Mouse (Mus musculus) CH12.LX (cell line): Measurements from ENCODE around the gene Stambpl1. TPM values are rescaled to one million over a fixed set of nuclear protein-coding genes. Genes with fewer than 3 reads are reported as not detected.

ENCODE experiments used
- DNase-seq: peaks from one replicate; pipeline ENCODE4 v3.0.0-alpha.2; 2013; ENCODE audit errors: extremely low read depth
- H3K27ac ChIP-seq: 2 replicates; pipeline ENCODE4 v1.5.1; 2012; ENCODE audit warnings: low read depth, mild to moderate bottlenecking, control low read depth, moderate library complexity; ENCODE audit not compliant: insufficient read depth
- H3K27me3 ChIP-seq: replicated peaks from 2 replicates; pipeline ENCODE3; 2012; ENCODE audit warnings: inconsistent platforms
- H3K36me3 ChIP-seq, 2 experiments: replicated peaks in 1 of 2; 2 replicates each; pipeline versions ENCODE3 to v1.6.1; 2012; ENCODE audit warnings: inconsistent platforms in 1 of 2, low read length in 1 of 2, mild to moderate bottlenecking in 1 of 2, mixed read lengths in 1 of 2, moderate library complexity in 1 of 2; ENCODE audit not compliant: control insufficient read depth in 1 of 2, insufficient read depth in 1 of 2
- H3K4me1 ChIP-seq, 2 experiments: 2 replicates each; pipeline ENCODE4 v1.6.1; 2012; ENCODE audit warnings: inconsistent platforms in 1 of 2, moderate library complexity in 1 of 2; ENCODE audit not compliant: insufficient read depth in 2 of 2, control insufficient read depth in 1 of 2
- H3K4me2 ChIP-seq: 2 replicates; pipeline ENCODE4 v1.6.1; 2012; ENCODE audit warnings: low read depth, mild to moderate bottlenecking, control low read depth; ENCODE audit not compliant: poor library complexity, insufficient read depth, severe bottlenecking
- H3K4me3 ChIP-seq, 3 experiments: fragments of 150-350 bp in 1 of 3; sonication (generic) in 1 of 3; replicated peaks in 1 of 3; 2 replicates each; pipeline versions ENCODE3 to v1.5.1; 2011 to 2012; ENCODE audit warnings: low read depth in 2 of 3, low read length in 2 of 3, mild to moderate bottlenecking in 2 of 3, moderate library complexity in 2 of 3, control low read depth in 1 of 3, improper control_type of control experiment in 1 of 3, inconsistent platforms in 1 of 3, mixed read lengths in 1 of 3; ENCODE audit not compliant: poor library complexity in 1 of 3
- H3K79me2 ChIP-seq: replicated peaks from 2 replicates; pipeline ENCODE4 v1.6.1; 2012; ENCODE audit warnings: mild to moderate bottlenecking, moderate library complexity; ENCODE audit not compliant: control insufficient read depth, poor library complexity, insufficient read depth, severe bottlenecking; ENCODE audit errors: extremely low read depth
- H3K9ac ChIP-seq: 2 replicates; pipeline ENCODE4 v1.6.1; 2012; ENCODE audit warnings: low read depth, mild to moderate bottlenecking, control low read depth, moderate library complexity; ENCODE audit not compliant: insufficient read depth
- H3K9me3 ChIP-seq: replicated peaks from 2 replicates; pipeline ENCODE3; 2012; ENCODE audit warnings: low read length, inconsistent platforms, mixed read lengths
- BHLHE40 ChIP-seq: IDR thresholded peaks from 2 replicates; pipeline ENCODE4 v1.6.1; 2011; ENCODE audit warnings: mild to moderate bottlenecking, low read depth, low read length, improper control_type of control experiment
- CHD2 ChIP-seq: IDR thresholded peaks from 2 replicates; pipeline ENCODE4 v1.6.1; 2011; ENCODE audit warnings: low read length, improper control_type of control experiment
- ELF1 ChIP-seq: IDR thresholded peaks from 2 replicates; pipeline ENCODE4 v1.6.1; 2014; ENCODE audit warnings: low read depth, mild to moderate bottlenecking, inconsistent platforms, low read length, improper control_type of control experiment
- EP300 ChIP-seq: IDR thresholded peaks from 2 replicates; pipeline ENCODE4 v1.6.1; 2011; ENCODE audit warnings: low read length, improper control_type of control experiment
- HCFC1 ChIP-seq: IDR thresholded peaks from 2 replicates; pipeline ENCODE4 v1.6.1; 2012; ENCODE audit warnings: low read depth, mild to moderate bottlenecking, inconsistent platforms, low read length, improper control_type of control experiment
- IRF4 ChIP-seq: IDR thresholded peaks from 2 replicates; pipeline ENCODE4 v1.6.1; 2014; ENCODE audit warnings: low read depth, mild to moderate bottlenecking, inconsistent platforms, low read length, improper control_type of control experiment
- JUND ChIP-seq: conservative IDR thresholded peaks from 2 replicates; pipeline ENCODE4 v1.6.1; 2011; ENCODE audit warnings: low read depth, low read length, improper control_type of control experiment
- MAX ChIP-seq: IDR thresholded peaks from 2 replicates; pipeline ENCODE4 v1.6.1; 2011; ENCODE audit warnings: low read length, improper control_type of control experiment
- MAZ ChIP-seq: IDR thresholded peaks from 2 replicates; pipeline ENCODE4 v1.6.1; 2012; ENCODE audit warnings: low read depth, mild to moderate bottlenecking, inconsistent platforms, low read length, improper control_type of control experiment, moderate library complexity
- MYC ChIP-seq: IDR thresholded peaks from 2 replicates; pipeline ENCODE4 v1.6.1; 2011; ENCODE audit warnings: low read depth, mild to moderate bottlenecking, improper control_type of control experiment, low read length
- POLR2AphosphoS2 ChIP-seq: IDR thresholded peaks from 2 replicates; pipeline ENCODE4 v1.6.1; 2011; ENCODE audit warnings: low read depth, low read length, improper control_type of control experiment
- SIN3A ChIP-seq: IDR thresholded peaks from 2 replicates; pipeline ENCODE4 v1.6.1; 2012; ENCODE audit warnings: low read length, improper control_type of control experiment, inconsistent platforms
- SMC3 ChIP-seq: IDR thresholded peaks from 2 replicates; pipeline ENCODE4 v1.6.1; 2011; ENCODE audit warnings: low read depth, low read length, improper control_type of control experiment
- TCF12 ChIP-seq: IDR thresholded peaks from 2 replicates; pipeline ENCODE4 v1.6.1; 2014; ENCODE audit warnings: low read depth, mild to moderate bottlenecking, inconsistent platforms, low read length, improper control_type of control experiment
- UBTF ChIP-seq: IDR thresholded peaks from 2 replicates; pipeline ENCODE4 v1.6.1; 2012; ENCODE audit warnings: low read depth, mild to moderate bottlenecking, inconsistent platforms, low read length, improper control_type of control experiment, moderate library complexity
- USF1 ChIP-seq: IDR thresholded peaks from 2 replicates; pipeline ENCODE4 v1.6.1; 2014; ENCODE audit warnings: low read depth, mild to moderate bottlenecking, inconsistent platforms, low read length, improper control_type of control experiment
- ZC3H11A ChIP-seq: IDR thresholded peaks from 2 replicates; pipeline ENCODE4 v1.6.1; 2012; ENCODE audit warnings: low read depth, mild to moderate bottlenecking, inconsistent platforms, low read length, improper control_type of control experiment
- ZKSCAN1 ChIP-seq: IDR thresholded peaks from 2 replicates; pipeline ENCODE4 v1.6.1; 2012; ENCODE audit warnings: low read depth, inconsistent platforms, low read length, improper control_type of control experiment, borderline replicate concordance
- ZMIZ1 ChIP-seq: IDR thresholded peaks from 2 replicates; pipeline ENCODE4 v1.6.1; 2012; ENCODE audit warnings: low read depth, mild to moderate bottlenecking, inconsistent platforms, low read length, improper control_type of control experiment
- dilution Hi-C: fragments of 300-500 bp; cut with MboI; formaldehyde crosslinking; loops from 2 replicates; pipeline ENCODE4 v1.14.3; 2020; ENCODE audit warnings: low sequenced_read_pairs; ENCODE audit not compliant: extremely low pct_unique_long_range_greater_than_20kb, extremely low pct_ligation_motif_present
- in situ Hi-C: fragments of 300-500 bp; cut with MboI; formaldehyde crosslinking; loops from 3 replicates; pipeline ENCODE4 v1.14.3; 2019; ENCODE audit warnings: low sequenced_read_pairs, low pct_ligation_motif_present, low pct_unique_long_range_greater_than_20kb, mixed read lengths
- polyA plus RNA-seq: library from polyadenylated mRNA; unstranded; fragments of >175 nt; gene quantifications from 2 replicates; pipeline ENCODE4 v1.2.1, GENCODE M21; 2012; ENCODE audit warnings: low read depth; ENCODE audit not compliant: insufficient read length
- total RNA-seq, 2 experiments: library from RNA; depleted of rRNA; stranded (reverse); fragments of 300-350 nt in 1 of 2; fragments of >200 nt in 1 of 2; gene quantifications; 2 replicates each; pipeline ENCODE4 v1.2.3; 2012 to 2014

Gene Stambpl1
- total and polyA plus RNA-seq, 3 experiments = 29.7 to 48.2 (median 40.6) TPM

DNA sequence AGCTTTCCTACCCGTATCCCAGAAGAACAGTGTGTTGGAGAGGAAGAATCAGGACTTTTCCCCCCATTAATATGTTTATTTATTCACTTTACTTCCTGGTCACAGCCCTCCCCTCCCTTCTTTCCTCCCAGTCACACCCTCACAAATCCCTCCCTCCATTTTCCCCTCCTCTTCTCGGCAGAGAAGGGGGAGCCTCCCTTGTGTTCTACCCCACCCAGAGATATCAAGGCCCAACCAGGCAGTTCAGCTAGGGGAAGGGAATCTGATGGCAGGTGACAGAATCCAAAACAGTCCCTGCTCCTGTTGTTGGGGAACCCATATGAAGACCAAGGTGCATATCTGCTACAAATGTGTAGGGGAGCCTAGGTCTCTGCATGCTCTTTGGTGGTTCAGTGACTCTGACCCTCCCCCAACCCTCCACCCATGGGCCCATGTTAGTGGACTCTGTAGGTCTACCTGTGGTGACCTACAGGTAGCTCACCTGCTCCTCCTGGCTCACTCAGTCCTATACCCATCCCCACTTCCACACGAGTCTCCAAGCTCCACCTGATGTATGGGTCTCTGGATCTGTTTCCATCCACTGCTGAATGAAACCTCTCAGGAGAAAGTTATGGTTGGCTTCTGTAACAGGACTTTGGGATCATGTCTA, 28.8 kb downstream of the Stambpl1 start:
- dilution Hi-C loops = no loop called here
- H3K27ac ChIP-seq = no peak overlapping the region
- TF ChIP-seq USF1 (no peak), UBTF (no peak), ELF1 (no peak), ZMIZ1 (no peak), BHLHE40 (no peak), MYC (no peak), ZC3H11A (no peak), SMC3 (no peak), JUND (no peak), IRF4 (no peak), TCF12 (no peak)

GRCm38 (mm10) chr19:34222805-34223204, 30.8 kb downstream of the Stambpl1 start:
- peaks cover 38 to 71% of the 10 kb centered on the region in 2 experiments for H3K36me3 ChIP-seq
- H3K27me3 ChIP-seq = no peaks in the 10 kb centered on the region
- no peak overlapping the region for H3K9ac ChIP-seq
- H3K79me2 ChIP-seq = peaks cover 2% of the 10 kb centered on the region; the same call in 1 of the 2 replicates
- H3K4me3 ChIP-seq = no peak overlapping the region
- no peaks in the 10 kb centered on the region for H3K9me3 ChIP-seq
- TF ChIP-seq POLR2AphosphoS2 = no peak
- TF ChIP-seq JUND = no peak
- TF ChIP-seq MAX = no peak
- TF ChIP-seq SMC3 = no peak
- no peak for TF ChIP-seq ZKSCAN1
- TF ChIP-seq ELF1 = no peak
- no peak for TF ChIP-seq EP300
- no peak for TF ChIP-seq CHD2
- no peak for TF ChIP-seq SIN3A
- TF ChIP-seq MAZ = no peak
- TF ChIP-seq HCFC1 = no peak
- no peak for TF ChIP-seq USF1
- no peak for TF ChIP-seq IRF4
- DNase-seq = no peak
- H3K27ac ChIP-seq = no peak overlapping the region
- H3K4me2 ChIP-seq = no peak overlapping the region
- dilution Hi-C loops (no loop called here), in situ Hi-C loops (loop anchor here (10.0 kb wide), 1 partner anchor 58 kb away; the partner anchor contains the start of gene Ankrd22)
- peaks cover 3 to 45% of the 10 kb centered on the region in 2 experiments; a peak in 3 of 4 replicates for H3K4me1 ChIP-seq

More for the DNA sequence above, 28.8 kb downstream of the Stambpl1 start:
- H3K79me2 ChIP-seq = peaks cover 2% of the 10 kb centered on the region; the same call in 1 of the 2 replicates
- DNase-seq = no peak
- no peaks in the 10 kb centered on the region for H3K27me3 ChIP-seq
- no peak overlapping the region for H3K4me2 ChIP-seq
- H3K36me3 ChIP-seq = peaks cover 28 to 62% of the 10 kb centered on the region in 2 experiments
- no peaks in the 10 kb centered on the region for H3K9me3 ChIP-seq
- H3K4me1 ChIP-seq = peaks cover 3 to 65% of the 10 kb centered on the region in 2 experiments; a peak in 3 of 4 replicates
- in situ Hi-C loops = loop anchor here (10.0 kb wide), 1 partner anchor 56 kb away; the partner anchor contains the start of gene Ankrd22
- H3K9ac ChIP-seq = no peak overlapping the region
- H3K4me3 ChIP-seq = no peak overlapping the region
